Mouse (Mus musculus): ENCODE results near the gene Sgsm2. TPM values are rescaled to one million over a fixed set of nuclear protein-coding genes. Genes with fewer than 3 reads are reported as not detected.
"Not testable (repeated sequence)": the region's sequence is repeated elsewhere in the genome, so short reads cannot be mapped to it uniquely, and the experiment has no call there.

Sgsm2 gene
- polyA plus RNA-seq, 1 experiment from 2014 or later, result 3.1 TPM

DNA sequence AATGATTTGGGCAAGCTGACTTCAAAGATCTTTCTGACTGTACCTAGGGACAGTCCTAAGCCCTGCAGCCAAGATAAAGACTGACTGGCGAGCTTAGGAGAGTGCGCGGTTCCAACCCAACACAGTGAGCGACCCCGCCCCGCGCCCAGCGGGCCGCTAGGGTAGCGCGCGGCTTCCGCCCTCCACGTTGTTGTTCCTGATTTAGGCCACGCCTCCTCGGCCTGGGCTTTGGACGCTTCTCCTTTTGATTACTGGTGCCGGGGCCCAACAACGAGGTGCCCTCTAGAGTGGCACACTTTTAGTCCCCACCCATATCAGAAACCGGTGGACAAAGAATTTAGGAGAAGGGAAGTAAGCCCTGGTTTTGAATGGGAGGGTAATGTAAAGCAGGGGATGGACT is 67.0 kb downstream of the Sgsm2 start:
- DNase-seq (ENCODE audit: low spot score), result peak; percentile 85

DNA sequence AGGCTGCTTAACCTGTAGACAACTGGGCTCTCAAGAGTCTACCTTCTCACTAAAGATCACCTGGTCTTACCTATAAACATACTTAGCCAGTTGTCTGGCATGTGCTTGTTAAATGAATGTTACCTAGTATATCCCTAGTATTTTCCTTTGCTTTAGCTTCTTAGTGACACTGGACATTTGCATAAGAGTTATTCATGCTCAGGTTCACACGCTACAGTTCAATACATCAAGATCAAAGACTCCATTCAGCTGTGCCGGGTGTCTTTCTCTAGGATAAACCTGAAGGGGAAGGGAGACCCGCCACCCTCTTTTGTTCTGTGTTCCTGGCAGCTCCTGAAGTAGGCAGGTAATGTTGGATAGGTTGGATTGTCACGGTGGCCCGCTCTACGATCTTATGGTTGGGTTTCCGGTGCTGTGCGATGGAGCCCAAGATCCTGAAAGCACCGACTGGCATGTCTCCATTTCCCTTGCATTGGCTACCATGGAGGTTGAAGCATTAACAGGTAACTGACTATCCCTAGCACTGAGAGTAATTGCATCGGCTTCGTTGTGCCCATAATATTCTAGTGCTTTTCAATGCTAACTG is 67.8 kb downstream of the Sgsm2 start:
- DNase-seq (ENCODE audit: low spot score), result no peak

DNA sequence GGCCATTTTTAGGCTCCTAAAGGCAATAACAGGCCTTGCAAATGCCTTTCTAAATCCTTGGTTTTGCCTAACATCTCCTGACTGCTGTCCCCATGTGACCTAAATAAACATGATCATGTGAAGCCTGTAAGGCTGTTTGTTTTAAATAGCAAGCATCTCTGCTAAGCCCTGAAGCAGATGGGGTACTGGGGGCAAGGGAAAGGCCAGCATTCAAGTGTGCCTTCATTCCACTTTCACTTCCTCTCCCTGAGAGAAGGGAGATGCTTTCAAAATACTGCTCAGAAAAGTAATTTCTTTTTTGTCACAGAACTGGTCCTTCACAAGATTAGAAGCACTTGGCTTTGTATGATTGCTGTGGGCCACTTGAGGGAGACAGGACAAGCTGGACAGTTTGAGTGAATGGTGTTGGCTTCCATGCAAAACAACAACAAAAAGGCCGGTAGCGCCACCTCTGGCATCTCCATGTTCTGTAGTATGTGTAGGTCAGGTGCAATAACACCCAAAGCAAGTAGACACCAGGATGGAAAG is 68.4 kb downstream of the Sgsm2 start:
- DNase-seq (ENCODE audit: low spot score), result no peak

DNA sequence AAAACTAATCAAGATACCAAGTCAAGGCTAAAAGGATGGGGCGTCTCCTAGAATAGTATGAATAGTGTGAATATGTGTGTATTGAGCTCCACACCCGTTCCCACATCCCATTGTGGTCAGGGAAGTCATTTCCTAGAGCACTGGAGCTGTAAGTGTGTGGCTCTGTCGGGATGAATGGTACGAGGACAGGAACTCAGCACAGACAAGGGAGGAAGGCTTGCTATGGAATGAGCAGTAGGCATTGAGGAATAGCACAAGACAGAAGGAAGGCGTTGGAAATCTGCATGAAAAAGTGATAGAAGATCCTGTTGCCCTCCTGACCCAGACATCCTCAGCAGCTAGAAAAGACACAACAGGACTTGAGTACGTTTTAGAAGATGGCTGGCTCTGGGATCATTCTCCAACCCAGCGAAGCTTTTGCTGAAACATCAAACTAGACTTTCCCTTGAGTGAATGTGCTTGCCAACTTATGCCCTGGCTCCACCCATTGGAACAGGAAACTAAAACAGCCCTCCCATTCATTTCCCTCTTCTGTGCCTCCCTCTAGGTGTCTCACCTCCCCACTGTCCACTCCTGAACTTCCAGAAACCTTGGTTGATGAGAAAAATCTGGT is 69.0 kb downstream of the Sgsm2 start:
- no peak for DNase-seq (ENCODE audit: low spot score)

DNA sequence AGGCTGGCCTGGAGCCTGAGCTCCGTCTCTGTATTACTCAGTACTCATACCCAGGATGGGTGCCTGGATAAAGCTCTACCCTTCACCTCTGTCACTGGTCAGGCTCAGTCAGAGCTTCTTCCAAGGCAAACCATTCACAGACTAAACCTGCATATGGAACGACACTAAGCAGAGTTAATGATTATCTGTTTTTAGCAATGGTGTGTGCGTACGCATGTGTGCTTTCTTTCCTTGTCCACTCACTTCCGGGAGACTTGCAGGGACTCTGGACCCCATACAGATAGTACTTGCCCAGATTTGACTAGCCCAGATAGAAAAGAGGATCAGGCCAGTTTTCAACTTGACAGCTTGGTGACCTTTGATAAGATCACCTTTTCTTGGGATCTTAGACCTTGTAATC is 70.2 kb downstream of the Sgsm2 start:
- no peak for DNase-seq (ENCODE audit: low spot score)

DNA sequence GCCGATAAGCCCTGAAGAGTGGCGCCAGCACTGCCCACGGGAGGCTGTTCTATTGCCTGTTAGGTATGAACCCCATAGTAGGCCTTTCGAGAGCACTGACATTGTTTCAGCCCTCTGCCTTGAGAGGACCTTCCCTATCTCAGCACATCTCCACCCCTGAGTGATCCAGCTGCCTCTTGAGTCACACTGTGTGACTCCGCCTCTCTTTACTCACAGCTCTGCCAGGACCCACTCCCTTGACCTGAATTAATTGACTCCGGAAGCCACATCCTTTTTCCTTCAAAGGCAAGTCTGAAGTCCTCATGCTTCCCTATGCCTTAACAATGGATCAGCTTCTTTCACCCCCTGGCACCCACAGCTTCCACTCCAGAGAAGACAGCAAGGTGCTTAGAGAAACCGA is 70.7 kb downstream of the Sgsm2 start:
- no peak for DNase-seq (ENCODE audit: low spot score)

DNA sequence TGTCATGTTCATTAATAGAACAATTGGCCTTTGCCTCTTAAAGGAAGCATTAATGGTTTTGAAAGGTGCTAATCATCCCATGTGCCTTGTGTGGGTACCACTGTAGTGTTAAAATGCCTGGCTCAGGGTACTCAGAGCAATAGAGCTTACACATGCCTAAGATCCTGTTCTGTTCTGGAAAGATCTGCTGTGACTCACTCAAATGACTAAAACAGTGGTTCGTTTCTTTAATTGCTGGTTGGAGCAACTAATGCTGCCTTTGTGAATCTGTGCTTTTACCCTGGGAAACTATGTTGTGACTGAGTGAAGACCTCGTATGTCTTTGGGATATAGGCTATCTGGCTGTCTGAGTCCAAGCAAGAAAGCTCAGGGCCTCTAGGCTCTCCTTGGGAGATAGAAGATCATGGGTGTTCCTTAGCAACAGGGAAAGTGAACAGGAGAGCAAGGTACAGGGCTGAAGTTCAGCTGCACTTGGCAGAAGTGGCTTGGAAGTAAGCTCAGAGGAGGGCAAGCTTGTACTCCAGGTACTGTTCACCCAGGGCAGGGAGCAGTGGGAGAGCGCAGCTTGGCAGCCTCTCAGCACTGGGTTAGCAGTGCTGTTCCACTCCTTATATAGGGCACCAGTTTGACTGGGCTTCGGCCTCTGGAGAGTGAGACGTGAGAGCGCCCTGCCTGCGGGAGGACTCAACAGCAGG is 74.0 kb downstream of the Sgsm2 start:
- no peak for DNase-seq (ENCODE audit: low spot score)

DNA sequence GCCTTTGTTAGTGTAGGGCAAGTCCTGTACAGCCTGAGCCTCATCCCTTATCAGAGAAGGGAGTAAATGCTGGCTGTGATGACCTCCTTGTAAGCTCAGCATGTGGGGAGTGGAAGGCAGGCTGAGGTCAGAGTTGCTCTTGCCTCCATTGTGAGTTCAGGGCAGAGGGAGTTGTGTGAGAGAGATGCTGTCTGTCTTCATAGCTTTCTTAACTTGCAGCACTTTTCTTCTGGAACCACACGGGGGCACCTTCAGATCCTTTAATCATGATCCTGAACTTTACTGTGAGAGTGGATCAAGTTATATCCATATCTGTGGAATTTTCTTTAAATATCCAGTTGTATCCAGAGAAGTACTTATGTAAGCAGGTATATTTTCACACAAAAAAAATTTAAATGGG is 75.4 kb downstream of the Sgsm2 start:
- no peak for DNase-seq (ENCODE audit: low spot score)

DNA sequence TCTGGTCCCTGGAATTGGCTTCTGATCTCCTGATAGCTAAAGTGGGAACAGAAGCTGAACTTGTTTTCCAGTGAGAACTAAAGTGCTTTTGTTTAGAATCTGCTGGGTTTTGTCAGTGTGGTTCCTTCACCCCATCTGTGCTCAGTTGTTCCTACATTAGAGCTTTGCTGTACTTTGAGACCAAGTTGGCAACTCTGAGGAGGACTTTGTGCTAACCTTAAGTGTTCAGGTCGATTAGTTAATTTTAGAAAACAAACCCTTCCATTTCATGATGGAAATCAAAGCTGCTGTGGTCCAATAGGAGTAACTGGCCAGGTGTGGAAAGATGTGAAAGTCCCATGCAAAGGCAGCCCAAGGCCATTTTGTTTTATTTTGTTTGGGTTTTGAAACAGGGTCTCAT is 75.9 kb downstream of the Sgsm2 start:
- no peak for DNase-seq (ENCODE audit: low spot score)

DNA sequence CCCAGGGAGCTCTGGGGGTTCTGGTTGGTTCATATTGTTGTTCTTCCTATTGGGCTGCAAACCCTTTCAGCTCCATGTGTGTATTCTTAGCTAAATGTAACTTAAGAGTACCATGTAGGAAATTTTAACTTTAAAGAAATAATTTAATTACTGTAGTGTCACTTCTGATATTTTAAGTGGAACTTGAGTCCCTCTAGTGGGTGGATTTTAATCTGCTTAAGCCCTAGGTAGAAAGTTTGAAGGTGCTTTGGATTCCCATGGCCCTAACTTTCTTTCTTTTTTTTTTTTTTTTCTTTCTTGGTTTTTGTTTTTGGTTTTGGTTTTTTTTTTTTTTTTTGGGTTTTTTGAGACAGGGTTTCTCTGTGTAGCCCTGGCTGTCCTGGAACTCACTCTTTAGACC is 81.1 kb downstream of the Sgsm2 start:
- no peak for DNase-seq (ENCODE audit: low spot score)

DNA sequence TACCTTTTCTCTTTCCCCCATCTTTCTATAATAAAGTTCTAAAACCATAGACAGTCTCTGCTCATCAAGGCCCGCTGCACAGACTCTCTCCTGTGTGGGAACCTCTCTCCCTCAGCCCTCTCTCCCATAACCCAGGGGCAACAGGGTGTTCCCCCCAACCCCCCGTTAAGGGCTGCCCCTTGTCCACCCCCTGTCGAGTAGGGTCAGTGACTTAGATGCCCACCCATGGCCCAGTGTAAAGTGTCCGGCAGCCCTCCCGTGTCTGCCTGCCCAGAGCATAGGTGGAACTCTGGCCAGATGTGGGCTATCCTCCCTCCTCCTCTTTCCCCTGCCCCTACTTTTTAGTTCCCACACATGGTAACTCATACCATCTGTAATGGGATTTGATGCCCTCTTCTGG is 85.3 kb downstream of the Sgsm2 start:
- no peak for DNase-seq (ENCODE audit: low spot score)

DNA sequence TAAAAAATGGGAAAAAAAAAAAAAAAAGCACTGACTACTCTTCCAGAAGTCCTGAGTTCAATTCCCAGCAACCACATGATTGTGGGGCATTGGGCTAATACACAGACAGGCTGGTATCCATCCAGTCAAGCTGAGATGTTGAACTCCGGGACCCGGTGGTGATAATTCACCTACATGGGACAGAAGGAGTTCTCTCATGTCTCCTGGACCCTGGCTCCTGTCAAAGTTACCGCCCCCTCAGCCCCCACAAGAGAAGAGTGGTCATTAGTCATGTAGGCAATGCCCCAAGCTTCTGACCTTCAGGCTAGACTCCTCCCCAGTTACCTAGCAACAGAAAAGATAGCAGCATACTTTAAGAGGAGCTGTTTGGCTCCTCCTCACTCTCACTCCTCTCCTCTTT is 85.8 kb downstream of the Sgsm2 start:
- not testable (repeated sequence) for DNase-seq (ENCODE audit: low spot score)

DNA sequence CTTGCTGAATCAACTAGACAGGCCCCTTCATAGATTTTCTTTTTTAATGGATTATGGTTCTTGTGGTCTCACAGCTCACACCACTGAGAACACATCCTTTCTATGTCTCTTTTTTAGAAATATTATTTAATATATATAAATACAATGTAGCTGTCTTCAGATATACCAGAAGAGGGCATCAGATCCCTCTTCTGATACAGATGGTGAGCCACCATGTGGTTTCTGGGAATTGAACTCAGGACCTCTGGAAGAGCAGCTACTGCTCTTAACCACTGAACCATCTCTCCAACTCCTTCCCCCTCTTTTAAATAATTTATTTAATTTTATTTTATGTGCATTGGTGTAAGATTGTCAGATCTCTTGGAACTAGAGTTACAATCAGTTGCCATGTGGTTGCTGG is 86.7 kb downstream of the Sgsm2 start:
- no peak for DNase-seq (ENCODE audit: low spot score)

DNA sequence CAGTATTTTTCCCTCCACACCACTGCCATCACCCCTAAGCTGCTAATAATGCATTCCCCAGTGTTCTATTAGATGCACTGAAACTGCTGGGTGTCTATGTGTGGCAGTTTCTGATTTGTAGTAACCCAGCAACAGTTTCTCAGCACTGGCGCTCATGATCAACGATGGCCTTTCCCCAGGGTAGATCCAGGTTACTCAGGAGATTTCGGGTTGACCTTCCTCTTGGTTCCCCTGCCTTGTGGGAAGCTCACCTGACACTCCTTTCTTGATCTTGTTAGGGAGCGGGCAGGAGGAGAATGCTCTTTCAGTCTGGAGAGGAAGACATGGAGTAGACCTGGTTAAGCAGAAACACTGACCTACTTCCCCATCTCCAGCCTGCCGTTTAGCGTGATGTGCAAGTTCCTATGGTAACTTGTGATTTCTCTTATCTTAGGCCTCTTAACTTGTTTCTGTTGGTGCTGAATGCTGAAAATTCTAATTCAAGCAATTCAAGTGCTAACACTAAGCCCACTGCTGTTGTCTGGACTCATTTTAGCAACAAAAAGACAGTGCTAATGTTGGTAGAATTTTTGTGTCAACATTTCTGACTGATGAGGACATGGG is 88.5 kb downstream of the Sgsm2 start:
- no peak for DNase-seq (ENCODE audit: low spot score)

DNA sequence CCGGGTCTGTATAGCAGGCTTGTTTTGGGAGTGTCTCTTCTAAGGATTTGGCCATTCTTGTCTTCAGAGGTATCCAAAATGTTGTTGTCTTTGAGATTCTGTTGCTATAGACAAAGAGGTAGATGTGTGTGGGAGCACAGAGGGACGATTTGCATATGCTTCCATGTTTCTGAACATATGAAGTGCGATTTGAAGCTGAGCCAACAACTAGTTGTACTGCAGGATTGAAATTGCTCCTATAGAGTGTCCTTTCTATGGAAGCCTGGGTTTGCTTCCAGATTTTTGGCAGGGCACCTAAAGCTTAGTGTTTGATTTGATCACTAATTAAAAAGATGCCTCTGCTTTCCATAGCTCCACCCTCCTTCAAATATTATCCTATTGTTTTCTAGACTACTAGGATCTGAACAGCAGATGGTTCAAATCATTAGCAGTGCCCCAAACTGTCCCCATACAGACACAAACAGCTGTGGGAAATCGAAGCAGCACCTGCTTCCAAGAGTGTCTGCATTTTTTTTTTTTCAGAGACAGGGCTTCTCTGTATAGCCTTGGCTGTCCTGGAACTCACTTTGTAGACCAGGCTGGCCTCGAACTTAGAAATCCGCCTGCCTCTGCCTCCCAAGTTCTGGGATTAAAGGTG is 89.5 kb downstream of the Sgsm2 start:
- DNase-seq (ENCODE audit: low spot score), result no peak

DNA sequence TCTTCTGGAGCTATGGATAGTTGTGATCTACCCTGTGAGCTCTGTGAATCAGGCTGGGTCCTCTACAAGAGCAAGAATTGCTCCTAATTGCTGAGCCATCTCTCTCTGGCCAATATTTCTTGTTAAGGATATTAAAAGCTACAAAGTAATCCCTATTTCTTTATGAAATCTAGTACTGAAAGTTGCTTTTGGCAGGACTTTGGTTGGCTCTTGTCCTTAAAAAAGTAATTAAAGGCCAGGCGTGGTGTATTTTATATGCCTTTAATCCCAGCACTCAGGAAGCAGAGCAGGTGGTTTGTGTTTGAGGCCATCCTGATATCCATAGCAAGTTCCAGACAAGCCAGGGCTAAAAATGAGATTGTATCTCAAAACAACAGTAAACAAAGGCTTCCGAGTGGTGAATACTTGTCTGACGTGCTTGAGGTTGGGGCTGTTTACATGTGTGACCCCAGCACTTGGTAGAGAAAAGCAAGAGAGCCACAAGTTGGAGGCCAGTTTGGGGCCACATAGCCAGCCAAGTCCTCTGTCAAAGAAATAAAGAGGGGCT is 92.7 kb downstream of the Sgsm2 start:
- no peak for DNase-seq (ENCODE audit: low spot score)

DNA sequence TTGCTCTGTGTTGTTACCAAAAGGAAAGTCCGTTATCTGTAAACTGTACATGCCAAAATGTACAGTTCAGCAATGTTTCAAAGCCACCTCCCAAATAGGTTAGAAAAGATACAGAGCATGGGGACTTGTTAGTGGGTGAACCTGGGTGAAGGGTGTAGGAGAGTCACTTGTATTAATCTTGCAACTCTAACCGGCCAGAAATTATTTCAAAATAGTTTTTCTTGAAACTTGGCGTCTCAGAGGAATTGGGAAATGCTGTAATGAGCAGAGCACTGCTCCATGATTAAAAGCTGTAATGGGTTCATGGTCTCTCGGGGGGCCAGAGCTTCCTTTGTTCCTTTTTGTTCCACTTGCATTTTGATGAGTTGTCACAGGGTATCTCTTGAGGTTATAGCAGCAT is 96.2 kb downstream of the Sgsm2 start:
- DNase-seq (ENCODE audit: low spot score), result no peak
